Mouse (Mus musculus): Measurements from ENCODE around the gene A1bg.

DNA sequence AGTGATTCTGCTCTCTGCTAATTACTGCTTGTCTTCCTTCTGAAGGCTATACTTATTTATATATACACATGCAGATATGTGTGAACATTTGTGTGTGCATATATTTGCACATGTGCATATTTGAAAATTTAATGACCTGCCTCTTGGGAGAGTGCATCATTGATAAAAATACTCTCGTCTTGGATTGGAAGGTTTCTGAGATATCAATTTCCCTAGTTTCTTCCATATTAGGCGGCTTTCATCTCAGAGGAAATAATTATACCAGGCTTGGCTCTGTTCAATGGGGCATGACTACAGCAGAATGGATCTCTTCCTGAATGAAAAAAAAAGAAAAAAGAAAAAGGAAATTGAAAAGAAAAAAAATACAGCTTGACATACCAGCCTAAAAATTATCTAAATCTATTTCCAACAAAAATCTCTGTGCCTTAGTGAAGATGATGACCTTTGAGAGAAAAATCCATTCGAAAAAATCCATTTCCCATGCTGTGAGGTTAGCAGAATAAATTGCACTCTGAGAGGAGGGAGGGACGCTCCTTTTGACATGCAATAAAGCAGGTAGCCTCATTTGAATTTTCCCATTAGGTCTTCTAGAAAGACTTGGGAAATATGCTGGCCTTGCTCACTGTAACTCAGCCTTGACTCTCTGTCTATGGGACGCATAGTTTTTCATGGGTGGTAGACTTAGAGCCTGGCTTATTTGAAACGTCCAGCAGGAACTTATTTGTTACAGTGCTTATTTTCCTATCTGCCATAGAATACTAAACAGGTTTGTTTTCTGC, 24.4 kb downstream of the A1bg start:
- TF ChIP-seq CTCF (IDR thresholded peaks at IDR 0.05; ENCODE audit: low read depth) (no peak), EP300 (IDR thresholded peaks at IDR 0.05; ENCODE audit: low read depth) (no peak)

Data from heart, postnatal 0 days (tissue).